Mouse (Mus musculus): ENCODE data around the gene Sytl1. TPM values are rescaled to one million over a fixed set of nuclear protein-coding genes. Genes with fewer than 3 reads are reported as not detected.
A peak's percentile ranks its signal among the peaks of the same experiment; 100 is the strongest.

The Sytl1 gene
- polyA plus RNA-seq (2015; fragmentation: Nextera tagmentation; extraction: Ambion mirVana) = 0.16 and 0.25 TPM in 2 replicates

DNA sequence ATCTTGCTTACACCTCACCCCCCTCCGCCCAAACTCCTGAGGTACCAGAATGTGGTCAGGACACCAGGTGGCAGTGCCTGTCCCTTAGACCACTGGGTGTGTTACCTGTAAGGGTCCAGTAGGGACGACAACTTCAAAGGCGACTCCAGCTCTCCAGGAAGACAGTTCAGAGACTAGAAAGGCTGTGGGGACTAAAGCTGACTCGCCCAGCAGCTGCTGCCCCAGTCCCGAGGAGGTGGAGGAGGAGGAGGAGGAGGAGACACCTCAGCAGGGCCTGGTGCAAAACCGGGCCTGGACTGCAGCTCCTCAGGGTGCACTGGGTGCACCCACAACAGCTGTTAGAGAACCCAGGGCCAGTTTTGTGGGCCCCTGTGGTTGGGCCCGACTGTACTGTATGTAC lies at the start of gene Sytl1:
Gene Sytl1 (minus strand): TSS at position 232 of the 400 bp plus-strand sequence.
- H3K36me3 ChIP-seq (ENCODE audit: control insufficient read depth, insufficient read depth, low read length) = peaks cover 40% of the 10 kb centered on the region
- ATAC-seq = no peak
- H3K4me1 ChIP-seq (ENCODE audit: control insufficient read depth, insufficient read depth, low read length) = no peaks in the 10 kb centered on the region
- H3K4me3 ChIP-seq (ENCODE audit: low read depth, low read length) = no peak within 1 kb of the TSS
- H3K27me3 ChIP-seq (ENCODE audit: control insufficient read depth, insufficient read depth, low read depth, low read length) = no peaks in the 10 kb centered on the region
- H3K27ac ChIP-seq (ENCODE audit: low read length) = no peak within 1 kb of the TSS
- H3K4me2 ChIP-seq (ENCODE audit: low read length) = no peak within 1 kb of the TSS
- WGBS = 43% methylated on average over 7 of the region's 7 CpGs
- no peaks in the 10 kb centered on the region for H3K9me3 ChIP-seq (replicated peaks; ENCODE audit: control insufficient read depth, low read length, poor library complexity, severe bottlenecking)
- H3K9ac ChIP-seq (ENCODE audit: low read depth, low read length) = no peak within 1 kb of the TSS

DNA sequence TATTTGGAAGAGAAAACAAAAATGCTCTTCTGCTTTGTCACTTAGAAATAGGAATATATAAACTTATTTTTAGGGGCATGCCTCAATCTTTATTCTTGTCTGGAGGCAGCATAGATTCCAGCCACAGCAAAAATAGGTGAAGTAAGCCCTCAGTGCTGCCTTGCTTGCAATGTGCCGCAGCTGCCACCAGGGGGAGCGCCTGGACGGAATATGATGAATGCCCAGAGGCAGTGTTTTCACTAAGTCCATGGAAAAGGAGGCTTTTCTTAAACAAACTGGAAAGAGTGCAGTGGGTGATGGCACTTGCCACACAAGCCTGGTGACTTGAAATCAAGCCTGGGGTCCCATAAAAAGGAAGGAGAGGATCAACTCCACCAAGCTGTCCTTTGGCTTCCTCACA lies 47.0 kb upstream of the Sytl1 start:
- no peak overlapping the region for H3K4me2 ChIP-seq (ENCODE audit: low read length)
- no peak for ATAC-seq
- peaks cover 8% of the 10 kb centered on the region; the same call in 1 of the 2 replicates for H3K36me3 ChIP-seq (ENCODE audit: control insufficient read depth, insufficient read depth, low read length)
- no peak overlapping the region for H3K9ac ChIP-seq (ENCODE audit: low read depth, low read length)
- H3K9me3 ChIP-seq (replicated peaks; ENCODE audit: control insufficient read depth, low read length, poor library complexity, severe bottlenecking) = no peaks in the 10 kb centered on the region
- no peaks in the 10 kb centered on the region for H3K4me1 ChIP-seq (ENCODE audit: control insufficient read depth, insufficient read depth, low read length)
- no peaks in the 10 kb centered on the region for H3K27me3 ChIP-seq (ENCODE audit: control insufficient read depth, insufficient read depth, low read depth, low read length)
- no peak overlapping the region for H3K4me3 ChIP-seq (ENCODE audit: low read depth, low read length)
- 1% methylated on average over 3 of the region's 3 CpGs for WGBS
- no peak overlapping the region for H3K27ac ChIP-seq (ENCODE audit: low read length)

GRCm38 (mm10) chr4:133307331-133307730 lies 44.4 kb upstream of the Sytl1 start:
- no peak overlapping the region for H3K27ac ChIP-seq (ENCODE audit: low read length)
- 33% methylated on average over 3 of the region's 3 CpGs for WGBS
- ATAC-seq = no peak
- H3K9me3 ChIP-seq (replicated peaks; ENCODE audit: control insufficient read depth, low read length, poor library complexity, severe bottlenecking) = no peaks in the 10 kb centered on the region
- H3K36me3 ChIP-seq (ENCODE audit: control insufficient read depth, insufficient read depth, low read length) = peaks cover 7% of the 10 kb centered on the region; the same call in 1 of the 2 replicates
- no peak overlapping the region for H3K9ac ChIP-seq (ENCODE audit: low read depth, low read length)
- H3K4me1 ChIP-seq (ENCODE audit: control insufficient read depth, insufficient read depth, low read length) = no peaks in the 10 kb centered on the region
- no peak overlapping the region for H3K4me3 ChIP-seq (ENCODE audit: low read depth, low read length)
- H3K27me3 ChIP-seq (ENCODE audit: control insufficient read depth, insufficient read depth, low read depth, low read length) = no peaks in the 10 kb centered on the region
- H3K4me2 ChIP-seq (ENCODE audit: low read length) = no peak overlapping the region

- ATAC-seq = no peak
- H3K36me3 ChIP-seq (ENCODE audit: control insufficient read depth, insufficient read depth, low read length) = peaks cover 12% of the 10 kb centered on the region; the same call in 1 of the 2 replicates
- H3K27ac ChIP-seq (ENCODE audit: low read length) = no peak overlapping the region
- no peak overlapping the region for H3K4me3 ChIP-seq (ENCODE audit: low read depth, low read length)
- H3K4me1 ChIP-seq (ENCODE audit: control insufficient read depth, insufficient read depth, low read length) = no peaks in the 10 kb centered on the region
- no peaks in the 10 kb centered on the region for H3K9me3 ChIP-seq (replicated peaks; ENCODE audit: control insufficient read depth, low read length, poor library complexity, severe bottlenecking)
- no peak overlapping the region for H3K9ac ChIP-seq (ENCODE audit: low read depth, low read length)
- 87% methylated on average over 7 of the region's 7 CpGs for WGBS
- H3K27me3 ChIP-seq (ENCODE audit: control insufficient read depth, insufficient read depth, low read depth, low read length) = no peaks in the 10 kb centered on the region
- no peak overlapping the region for H3K4me2 ChIP-seq (ENCODE audit: low read length)
Measured at GRCm38 (mm10) chr4:133305825-133306224, 42.9 kb upstream of the Sytl1 start.

GRCm38 (mm10) chr4:133304770-133305169 lies 41.9 kb upstream of the Sytl1 start:
- no peak overlapping the region for H3K4me3 ChIP-seq (ENCODE audit: low read depth, low read length)
- WGBS = 92% methylated on average over 7 of the region's 7 CpGs
- no peaks in the 10 kb centered on the region for H3K9me3 ChIP-seq (replicated peaks; ENCODE audit: control insufficient read depth, low read length, poor library complexity, severe bottlenecking)
- no peaks in the 10 kb centered on the region for H3K4me1 ChIP-seq (ENCODE audit: control insufficient read depth, insufficient read depth, low read length)
- no peak overlapping the region for H3K27ac ChIP-seq (ENCODE audit: low read length)
- peaks cover 18% of the 10 kb centered on the region for H3K36me3 ChIP-seq (ENCODE audit: control insufficient read depth, insufficient read depth, low read length)
- ATAC-seq = no peak
- no peaks in the 10 kb centered on the region for H3K27me3 ChIP-seq (ENCODE audit: control insufficient read depth, insufficient read depth, low read depth, low read length)
- no peak overlapping the region for H3K9ac ChIP-seq (ENCODE audit: low read depth, low read length)
- no peak overlapping the region for H3K4me2 ChIP-seq (ENCODE audit: low read length)

DNA sequence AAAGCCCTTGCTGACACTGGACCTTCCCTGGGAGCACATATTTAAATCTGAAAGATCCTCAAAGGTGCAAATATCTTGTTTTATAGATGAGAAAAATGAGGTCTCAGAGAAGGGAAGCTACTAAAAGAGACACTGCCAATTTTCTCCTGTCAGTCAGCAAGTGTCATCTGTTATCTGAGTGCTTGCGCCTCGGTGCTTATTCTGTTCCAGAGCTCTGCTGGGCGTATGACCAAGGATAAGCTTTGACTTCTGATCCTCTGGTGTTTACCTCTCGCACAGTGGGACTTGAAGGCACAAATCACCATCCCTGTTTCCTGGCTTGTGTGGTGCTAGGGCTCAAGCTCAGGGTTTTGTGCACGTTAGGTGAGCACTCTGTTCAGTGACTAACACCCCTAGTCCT lies 39.8 kb upstream of the Sytl1 start:
- Histone ChIP-seq H3K9me3 (replicated peaks; ENCODE audit: control insufficient read depth, low read length, poor library complexity, severe bottlenecking) (no peaks in the 10 kb centered on the region), H3K9ac (ENCODE audit: low read depth, low read length) (no peak overlapping the region), H3K27ac (ENCODE audit: low read length) (no peak overlapping the region), H3K4me3 (ENCODE audit: low read depth, low read length) (no peak overlapping the region), H3K4me1 (ENCODE audit: control insufficient read depth, insufficient read depth, low read length) (peaks cover 9% of the 10 kb centered on the region; the same call in 1 of the 2 replicates), H3K4me2 (ENCODE audit: low read length) (no peak overlapping the region), H3K36me3 (ENCODE audit: control insufficient read depth, insufficient read depth, low read length) (peaks cover 15% of the 10 kb centered on the region), H3K27me3 (ENCODE audit: control insufficient read depth, insufficient read depth, low read depth, low read length) (no peaks in the 10 kb centered on the region)
- no peak for ATAC-seq
- 85% methylated on average over 5 of the region's 5 CpGs for WGBS

DNA sequence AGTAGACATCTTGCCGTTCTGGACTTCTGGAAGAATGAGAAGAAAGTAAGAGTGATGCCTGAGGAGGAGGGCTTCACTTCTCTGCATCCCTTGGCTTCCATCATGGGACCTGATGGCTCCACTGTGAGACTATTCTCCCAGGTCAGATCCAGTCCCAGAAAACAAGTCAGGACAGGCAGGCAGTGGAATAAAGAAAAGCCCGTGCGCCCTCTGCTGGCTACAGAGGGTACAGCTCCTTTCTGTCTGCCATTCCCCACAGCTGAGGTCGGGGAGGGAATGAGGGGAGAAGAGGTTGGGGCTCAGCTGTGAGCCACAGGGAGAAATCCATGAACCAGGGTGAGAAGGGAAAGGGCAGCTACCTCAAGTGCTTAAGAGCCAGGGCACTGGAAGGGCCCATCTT lies 38.9 kb upstream of the Sytl1 start:
- Histone ChIP-seq H3K36me3 (ENCODE audit: control insufficient read depth, insufficient read depth, low read length) (peaks cover 15% of the 10 kb centered on the region), H3K27ac (ENCODE audit: low read length) (no peak overlapping the region), H3K4me2 (ENCODE audit: low read length) (no peak overlapping the region), H3K4me3 (ENCODE audit: low read depth, low read length) (no peak overlapping the region), H3K9ac (ENCODE audit: low read depth, low read length) (no peak overlapping the region), H3K4me1 (ENCODE audit: control insufficient read depth, insufficient read depth, low read length) (peaks cover 9% of the 10 kb centered on the region; the same call in 1 of the 2 replicates), H3K9me3 (replicated peaks; ENCODE audit: control insufficient read depth, low read length, poor library complexity, severe bottlenecking) (no peaks in the 10 kb centered on the region), H3K27me3 (ENCODE audit: control insufficient read depth, insufficient read depth, low read depth, low read length) (no peaks in the 10 kb centered on the region)
- ATAC-seq = no peak
- WGBS = 22% methylated on average over 4 of the region's 4 CpGs

GRCm38 (mm10) chr4:133300421-133300820 lies 37.5 kb upstream of the Sytl1 start:
- H3K27me3 ChIP-seq (ENCODE audit: control insufficient read depth, insufficient read depth, low read depth, low read length) = no peaks in the 10 kb centered on the region
- 87% methylated on average over 11 of the region's 11 CpGs for WGBS
- H3K9me3 ChIP-seq (replicated peaks; ENCODE audit: control insufficient read depth, low read length, poor library complexity, severe bottlenecking) = no peaks in the 10 kb centered on the region
- peaks cover 24% of the 10 kb centered on the region for H3K36me3 ChIP-seq (ENCODE audit: control insufficient read depth, insufficient read depth, low read length)
- no peak overlapping the region for H3K4me3 ChIP-seq (ENCODE audit: low read depth, low read length)
- ATAC-seq = no peak
- H3K4me2 ChIP-seq (ENCODE audit: low read length) = no peak overlapping the region
- H3K4me1 ChIP-seq (ENCODE audit: control insufficient read depth, insufficient read depth, low read length) = peaks cover 9% of the 10 kb centered on the region; the same call in 1 of the 2 replicates
- H3K27ac ChIP-seq (ENCODE audit: low read length) = 0 out of 2 replicates have a peak overlapping the region, but pooled peaks have one; percentile 32
- H3K9ac ChIP-seq (ENCODE audit: low read depth, low read length) = no peak overlapping the region

DNA sequence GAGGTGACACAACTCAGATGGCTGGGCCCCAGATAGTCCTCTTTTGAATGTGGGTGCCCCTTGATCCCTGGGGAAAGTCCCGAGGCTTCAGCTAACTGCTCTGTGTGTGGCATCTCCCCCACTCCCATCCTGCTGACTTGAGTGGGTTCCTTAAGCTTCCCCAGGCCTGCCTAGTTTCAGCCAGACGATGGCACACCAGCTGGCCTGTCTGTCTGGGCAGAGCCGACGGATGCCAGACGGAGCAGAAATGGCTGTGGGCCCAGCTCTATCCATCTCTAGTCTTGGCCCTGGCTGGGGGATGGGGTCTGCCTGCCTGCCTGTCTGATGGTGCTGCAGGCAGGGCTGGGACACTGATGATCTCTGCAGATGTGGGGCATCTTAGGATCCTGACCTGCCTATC lies 36.8 kb upstream of the Sytl1 start:
- H3K4me3 ChIP-seq (ENCODE audit: low read depth, low read length) = no peak overlapping the region
- WGBS = 52% methylated on average over 5 of the region's 5 CpGs
- no peak overlapping the region for H3K4me2 ChIP-seq (ENCODE audit: low read length)
- no peak for ATAC-seq
- no peaks in the 10 kb centered on the region for H3K27me3 ChIP-seq (ENCODE audit: control insufficient read depth, insufficient read depth, low read depth, low read length)
- no peaks in the 10 kb centered on the region for H3K9me3 ChIP-seq (replicated peaks; ENCODE audit: control insufficient read depth, low read length, poor library complexity, severe bottlenecking)
- H3K36me3 ChIP-seq (ENCODE audit: control insufficient read depth, insufficient read depth, low read length) = peaks cover 29% of the 10 kb centered on the region
- H3K4me1 ChIP-seq (ENCODE audit: control insufficient read depth, insufficient read depth, low read length) = peaks cover 9% of the 10 kb centered on the region; the same call in 1 of the 2 replicates
- peak overlapping the region; percentile 51; the same call in 1 of the 2 replicates for H3K27ac ChIP-seq (ENCODE audit: low read length)
- H3K9ac ChIP-seq (ENCODE audit: low read depth, low read length) = no peak overlapping the region

All from midbrain, embryonic 16.5 days (tissue).